Mouse (Mus musculus) CD8-positive naive resting alpha-beta T cell, adult 57 days (primary cell): ENCODE data around the gene Olfr686. TPM values are rescaled to one million over a fixed set of nuclear protein-coding genes. Genes with fewer than 3 reads are reported as not detected.

ENCODE experiments used
- total RNA-seq: library from RNA; stranded (reverse); gene quantifications from one replicate; pipeline ENCODE4 v1.2.4, GENCODE M21; 2023

The Olfr686 gene
- total RNA-seq = not detected

DNA sequence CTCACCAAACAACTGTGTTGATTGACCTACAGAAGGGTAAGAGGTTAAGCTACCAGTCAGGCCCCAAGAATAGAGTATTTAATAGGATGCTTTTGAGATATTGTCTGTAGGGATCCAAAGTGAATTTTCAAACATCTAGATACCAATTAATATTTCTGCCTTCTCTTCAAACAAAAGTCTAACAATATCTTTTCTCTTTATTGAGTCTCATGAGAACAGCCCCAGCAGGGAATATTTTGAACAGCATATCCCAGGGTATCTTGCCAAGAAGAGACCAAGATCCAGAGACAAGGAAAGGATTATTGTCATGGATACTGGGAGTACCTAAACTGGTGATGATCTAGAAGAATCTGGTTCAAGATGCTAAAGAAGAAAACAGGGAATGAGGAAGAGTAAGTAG is at the start of gene Olfr686:
Gene Olfr686 (minus strand): TSS at position 101 of the 400 bp plus-strand sequence.

DNA sequence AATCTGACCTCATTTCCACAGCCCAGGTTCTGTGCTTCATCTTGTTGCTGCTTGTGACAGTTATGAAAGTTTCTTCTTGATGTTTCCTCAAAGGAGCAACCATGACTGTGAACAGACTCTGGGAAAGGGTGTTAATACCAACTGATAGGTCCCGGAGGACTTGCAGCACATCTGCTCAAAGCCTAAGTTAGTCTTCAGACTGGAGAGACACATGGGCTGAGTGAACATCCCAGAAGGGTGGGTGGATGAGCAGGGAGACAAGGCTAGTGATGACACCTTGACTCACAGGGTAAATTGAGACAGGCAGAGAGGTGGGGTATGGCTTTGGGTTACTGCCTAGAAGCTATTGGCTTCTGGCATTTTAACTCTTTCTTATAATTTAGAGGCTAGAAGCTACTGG is 21.4 kb downstream of the Olfr686 start, which contains the start of gene Olfr685:
Gene Olfr685 (minus strand): TSS at position 101 of the 400 bp plus-strand sequence.

DNA sequence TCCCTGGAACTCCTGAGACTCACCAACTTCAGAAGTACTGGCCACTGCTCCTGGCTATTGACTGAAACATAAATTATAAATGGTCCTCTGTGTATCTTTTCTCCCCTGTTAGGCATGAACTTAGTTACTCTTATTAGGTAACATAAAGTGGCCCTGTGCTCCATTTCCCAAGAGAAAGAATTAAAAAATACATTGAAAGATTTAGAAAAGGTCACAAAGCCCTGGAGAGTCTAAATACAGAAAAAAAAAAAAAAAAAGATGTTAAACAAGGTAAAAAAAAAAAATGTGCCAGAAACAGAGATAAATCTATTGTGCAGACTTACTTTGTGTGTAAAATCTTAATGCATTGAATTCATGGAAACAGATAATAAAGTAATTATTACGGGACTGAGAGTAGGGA is 43.7 kb downstream of the Olfr686 start, which contains the start of gene Olfr684:
Gene Olfr684 (minus strand): TSS at position 101 of the 400 bp plus-strand sequence.

Other genes starting within 250 kb of the Olfr686 start
- gene Olfr670, start 244.9 kb downstream of the Olfr686 start, total RNA-seq = not detected
- gene Olfr671, start 228.4 kb downstream of the Olfr686 start, total RNA-seq = not detected
- not detected for gene Olfr672, start 205.5 kb downstream of the Olfr686 start, total RNA-seq
- not detected for gene Olfr675, start 179.0 kb downstream of the Olfr686 start, total RNA-seq
- not detected for gene Olfr676, start 174.8 kb downstream of the Olfr686 start, total RNA-seq
- gene Olfr677, start 156.1 kb downstream of the Olfr686 start, total RNA-seq = not detected
- gene Olfr678, start 143.0 kb downstream of the Olfr686 start, total RNA-seq = not detected
- not detected for gene Olfr679, start 126.3 kb downstream of the Olfr686 start, total RNA-seq
- gene Olfr680-ps1, start 114.7 kb downstream of the Olfr686 start, total RNA-seq = not detected
- not detected for gene Olfr681, start 90.6 kb downstream of the Olfr686 start, total RNA-seq
- not detected for gene Olfr683, start 60.5 kb downstream of the Olfr686 start, total RNA-seq
- not detected for gene Olfr684, start 43.8 kb downstream of the Olfr686 start, total RNA-seq
- gene Olfr685, start 21.5 kb downstream of the Olfr686 start, total RNA-seq = not detected
- gene Olfr688, start 80.6 kb upstream of the Olfr686 start, total RNA-seq = not detected
- gene Olfr689, start 103.7 kb upstream of the Olfr686 start, total RNA-seq = not detected
- not detected for gene Olfr690, start 126.6 kb upstream of the Olfr686 start, total RNA-seq
- not detected for gene Olfr691, start 134.8 kb upstream of the Olfr686 start, total RNA-seq
- gene Olfr692, start 160.7 kb upstream of the Olfr686 start, total RNA-seq = not detected
- not detected for gene Gm5901, start 167.6 kb upstream of the Olfr686 start, total RNA-seq
- gene Fam160a2, start 192.6 kb upstream of the Olfr686 start, total RNA-seq = 42.6 TPM
- gene Cnga4, start 197.1 kb upstream of the Olfr686 start, total RNA-seq = not detected
- gene Cckbr, start 218.2 kb upstream of the Olfr686 start, total RNA-seq = not detected